Mouse (Mus musculus) C2C12 (cell line): Measurements from ENCODE around the gene Fam117a.

Experiments
- CEBPB ChIP-seq: IDR thresholded peaks from one replicate; pipeline ENCODE4 v1.6.1; 2011; ENCODE audit warnings: low read depth, mild to moderate bottlenecking, control low read depth, moderate library complexity
- CTCF ChIP-seq: IDR thresholded peaks from one replicate; pipeline ENCODE4 v1.5.1; 2011; ENCODE audit not compliant: control insufficient read depth, insufficient read depth, insufficient read length
- FOSL1 ChIP-seq: IDR thresholded peaks from one replicate; pipeline ENCODE4 v1.8.0; 2011; ENCODE audit warnings: mild to moderate bottlenecking, low read length; ENCODE audit not compliant: poor library complexity, insufficient read depth, severe bottlenecking

GRCm38 (mm10) chr11:95352686-95353085 lies 15.9 kb downstream of the Fam117a start:
- no peak for TF ChIP-seq CTCF
- no peak for TF ChIP-seq CEBPB
- no peak for TF ChIP-seq FOSL1
